Mouse (Mus musculus) hindbrain, postnatal 0 days (tissue): Measurements from ENCODE around the gene Pcnt. TPM values are rescaled to one million over a fixed set of nuclear protein-coding genes. Genes with fewer than 3 reads are reported as not detected.

Source experiments
- ATAC-seq: fragments of 200-750 bp; cut with Nextera tagmentation; 2 replicates; pipeline ENCODE4 v1.8.0; 2017; ENCODE audit warnings: mild to moderate bottlenecking, moderate TSS enrichment, moderate library complexity
- DNase-seq: peaks from one replicate; pipeline ENCODE4 v3.0.0-alpha.2; 2015; ENCODE audit warnings: low spot score
- H3K27ac ChIP-seq: fragments of 300-500 bp; sonication (generic); 2 replicates; pipeline ENCODE4 v1.5.1; 2014; ENCODE audit warnings: mild to moderate bottlenecking
- H3K27me3 ChIP-seq: fragments of 300-500 bp; sonication (generic); 2 replicates; pipeline ENCODE4 v1.6.1; 2014; ENCODE audit warnings: low read length, mixed read lengths; ENCODE audit not compliant: insufficient read depth
- H3K36me3 ChIP-seq: fragments of 300-500 bp; sonication (generic); 2 replicates; pipeline ENCODE4 v1.6.1; 2014; ENCODE audit warnings: low read length, mixed read lengths; ENCODE audit not compliant: insufficient read depth
- H3K4me1 ChIP-seq: fragments of 300-500 bp; sonication (generic); 2 replicates; pipeline ENCODE4 v1.6.1; 2014; ENCODE audit warnings: antibody characterized with exemption, low read length, mixed read lengths; ENCODE audit not compliant: insufficient read depth
- H3K4me2 ChIP-seq: fragments of 300-500 bp; sonication (generic); 2 replicates; pipeline ENCODE4 v1.6.1; 2014; ENCODE audit warnings: low read depth, mild to moderate bottlenecking, low read length, moderate library complexity, mixed read lengths
- H3K4me3 ChIP-seq: fragments of 300-500 bp; sonication (generic); 2 replicates; pipeline ENCODE4 v1.5.1; 2014; ENCODE audit warnings: low read length
- H3K9ac ChIP-seq: fragments of 300-500 bp; sonication (generic); replicated peaks from 2 replicates; pipeline ENCODE4 v1.6.1; 2014; ENCODE audit warnings: mild to moderate bottlenecking, low read length, moderate library complexity, mixed read lengths
- H3K9me3 ChIP-seq: fragments of 300-500 bp; sonication (generic); 2 replicates; pipeline ENCODE4 v1.6.1; 2016; ENCODE audit warnings: low read length, mixed read lengths
- CTCF ChIP-seq: IDR thresholded peaks from 2 replicates; pipeline ENCODE4 v1.5.1; 2016; ENCODE audit warnings: antibody characterized with exemption, control low read depth, low read depth
- WGBS: fragments of 180-500 bp; shearing (Covaris S2); extraction: QIAGEN DNeasy Blood & Tissue Kit; methylation state at CpG from one replicate; pipeline ENCODE4 v1.1.7; 2014; 5-methylcytosine and 5-hydroxymethylcytosine counted together
- polyA plus RNA-seq: library from polyadenylated mRNA; unstranded; fragments of >200 nt; fragmentation: Nextera tagmentation; extraction: Ambion mirVana; gene quantifications from 2 replicates; pipeline ENCODE4 v1.2.1, GENCODE M21; 2015
- total RNA-seq: library from RNA; depleted of rRNA; stranded (reverse); fragments of >200 nt; gene quantifications from 2 replicates; pipeline ENCODE4 v1.2.3, GENCODE M21; 2014

Gene Pcnt
- total and polyA plus RNA-seq, 2 experiments from 2014 or later: 4.8 to 10.1 TPM

DNA sequence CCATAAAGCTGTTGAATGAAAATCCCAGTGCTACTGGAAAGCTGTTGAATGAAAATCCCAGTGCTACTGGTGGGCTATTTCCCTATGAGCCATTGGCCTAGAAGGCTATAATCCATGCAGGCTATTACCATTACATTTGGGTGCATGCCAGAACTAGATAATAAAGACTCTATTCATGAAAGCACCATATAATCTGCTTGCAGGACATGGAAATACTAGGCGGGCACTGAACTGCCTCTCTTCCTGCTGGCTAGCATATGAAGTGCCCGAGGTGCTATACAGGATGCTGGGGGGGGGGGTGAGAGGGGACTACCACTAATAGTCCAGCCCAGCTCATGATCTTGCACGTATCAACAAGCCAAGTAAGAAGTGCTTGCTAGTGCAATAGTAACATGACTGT is 79.4 kb downstream of the Pcnt start:
- Histone ChIP-seq H3K36me3 (peaks cover 8% of the 10 kb centered on the region; the same call in 1 of the 2 replicates), H3K27me3 (no peaks in the 10 kb centered on the region), H3K4me3 (no peak overlapping the region), H3K9me3 (no peaks in the 10 kb centered on the region), H3K4me2 (no peak overlapping the region), H3K27ac (no peak overlapping the region), H3K9ac (no peak overlapping the region), H3K4me1 (no peaks in the 10 kb centered on the region)
- no peak for TF ChIP-seq CTCF
- DNase-seq (peak; percentile 30), ATAC-seq (0 out of 2 replicates have a peak, but pooled peaks have one; percentile 18)
- WGBS: 34% methylated on average over 3 of the region's 3 CpGs

DNA sequence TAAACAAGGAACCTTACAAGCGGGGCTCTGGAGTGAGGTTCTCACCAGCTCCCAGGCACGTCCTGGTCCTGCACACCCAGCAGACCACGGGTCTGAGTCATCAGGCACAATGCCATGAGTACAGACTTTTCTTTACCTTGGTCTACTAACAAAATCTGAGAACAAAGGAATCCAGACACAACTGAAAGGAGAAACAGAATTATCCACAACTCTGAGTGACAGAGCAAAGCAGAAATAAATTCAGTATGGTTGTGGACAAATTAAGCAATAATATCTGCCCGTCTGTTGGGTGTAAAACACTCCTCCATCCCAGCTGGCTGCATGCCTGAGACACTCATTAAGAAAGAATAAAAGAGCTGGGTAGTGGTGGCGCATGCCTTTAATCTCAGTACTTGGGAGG is 84.1 kb downstream of the Pcnt start:
- Histone ChIP-seq H3K27me3 (no peaks in the 10 kb centered on the region), H3K4me3 (no peak overlapping the region), H3K27ac (no peak overlapping the region), H3K36me3 (peaks cover 14% of the 10 kb centered on the region), H3K9me3 (no peaks in the 10 kb centered on the region), H3K9ac (no peak overlapping the region), H3K4me1 (no peaks in the 10 kb centered on the region), H3K4me2 (no peak overlapping the region)
- ATAC-seq (no peak), DNase-seq (no peak)
- no peak for TF ChIP-seq CTCF
- 65% methylated on average over 5 of the region's 5 CpGs for WGBS

DNA sequence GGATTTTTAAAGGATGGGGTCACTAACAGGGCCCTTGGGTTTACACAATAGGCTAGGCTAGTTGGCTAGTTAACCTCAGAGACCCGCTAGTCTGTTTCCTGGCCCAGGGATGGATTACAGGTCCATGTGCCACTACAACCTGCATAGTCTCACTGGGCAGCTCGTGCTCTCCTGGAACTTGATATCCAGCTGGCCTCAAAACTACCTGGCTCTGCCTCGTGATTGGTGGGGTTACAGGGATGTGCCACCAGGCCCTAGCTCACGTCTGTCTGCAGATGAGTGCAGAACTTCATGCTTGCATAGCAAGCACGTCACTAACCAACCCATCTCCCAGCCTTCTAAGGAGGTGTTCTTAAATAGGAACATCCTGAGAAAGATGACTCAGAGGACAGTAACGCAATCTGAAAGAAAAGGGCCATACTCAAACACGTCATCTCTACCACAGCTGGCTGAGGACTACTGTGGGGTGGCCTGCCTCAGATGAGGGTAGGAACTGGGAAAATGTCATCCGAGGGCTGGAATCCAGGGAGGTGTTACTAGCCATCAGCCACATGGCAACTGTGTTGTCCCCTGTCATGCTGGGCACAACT is 85.2 kb downstream of the Pcnt start:
- H3K4me1 ChIP-seq: no peaks in the 10 kb centered on the region
- DNase-seq (no peak), ATAC-seq (no peak)
- H3K36me3 ChIP-seq: peaks cover 18% of the 10 kb centered on the region
- H3K4me2 ChIP-seq: no peak overlapping the region
- H3K27me3 ChIP-seq: no peaks in the 10 kb centered on the region
- no peaks in the 10 kb centered on the region for H3K9me3 ChIP-seq
- no peak for TF ChIP-seq CTCF
- 90% methylated on average over 8 of the region's 8 CpGs for WGBS
- H3K27ac ChIP-seq: no peak overlapping the region
- no peak overlapping the region for H3K4me3 ChIP-seq
- no peak overlapping the region for H3K9ac ChIP-seq

DNA sequence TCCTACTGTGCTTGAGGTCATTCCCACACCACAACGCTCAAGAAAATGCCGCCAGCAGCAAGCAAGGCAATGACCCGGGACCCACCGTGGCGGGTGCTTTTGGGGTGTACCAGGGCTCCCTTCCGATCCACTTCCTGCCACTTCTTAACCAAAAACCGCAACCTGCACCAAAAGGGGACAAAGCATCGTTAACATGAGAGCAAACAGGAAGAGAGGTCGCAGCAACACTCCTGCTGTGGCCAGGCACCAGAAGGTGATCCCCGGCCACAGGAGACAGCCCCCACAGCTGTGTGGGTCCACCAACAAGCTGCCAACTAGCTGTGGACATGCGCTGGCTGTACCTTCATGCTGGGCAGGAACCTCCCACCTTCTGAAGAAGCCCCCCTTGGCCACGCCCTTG is 87.6 kb downstream of the Pcnt start:
- H3K4me2 ChIP-seq: no peak overlapping the region
- ATAC-seq: no peak
- H3K27ac ChIP-seq: no peak overlapping the region
- H3K4me1 ChIP-seq: no peaks in the 10 kb centered on the region
- H3K36me3 ChIP-seq: peaks cover 33% of the 10 kb centered on the region
- no peak for TF ChIP-seq CTCF
- H3K9ac ChIP-seq: no peak overlapping the region
- no peak overlapping the region for H3K4me3 ChIP-seq
- no peaks in the 10 kb centered on the region for H3K9me3 ChIP-seq
- no peak for DNase-seq
- 90% methylated on average over 12 of the region's 12 CpGs for WGBS
- H3K27me3 ChIP-seq: no peaks in the 10 kb centered on the region

GRCm38 (mm10) chr10:76353986-76354385 is 88.6 kb downstream of the Pcnt start:
- Histone ChIP-seq H3K9me3 (no peaks in the 10 kb centered on the region), H3K9ac (no peak overlapping the region), H3K36me3 (peaks cover 33% of the 10 kb centered on the region), H3K27ac (no peak overlapping the region), H3K4me3 (no peak overlapping the region), H3K4me1 (no peaks in the 10 kb centered on the region), H3K27me3 (no peaks in the 10 kb centered on the region), H3K4me2 (no peak overlapping the region)
- ATAC-seq: no peak
- WGBS: 95% methylated on average over 12 of the region's 12 CpGs
- DNase-seq: no peak
- TF ChIP-seq CTCF: no peak

GRCm38 (mm10) chr10:76351953-76352352 is 90.6 kb downstream of the Pcnt start:
- Histone ChIP-seq H3K4me3 (no peak overlapping the region), H3K4me1 (no peaks in the 10 kb centered on the region), H3K4me2 (no peak overlapping the region), H3K9ac (no peak overlapping the region), H3K36me3 (peaks cover 33% of the 10 kb centered on the region), H3K27me3 (no peaks in the 10 kb centered on the region), H3K9me3 (no peaks in the 10 kb centered on the region), H3K27ac (no peak overlapping the region)
- no peak for DNase-seq
- ATAC-seq: no peak
- 86% methylated on average over 7 of the region's 7 CpGs for WGBS
- TF ChIP-seq CTCF: no peak

DNA sequence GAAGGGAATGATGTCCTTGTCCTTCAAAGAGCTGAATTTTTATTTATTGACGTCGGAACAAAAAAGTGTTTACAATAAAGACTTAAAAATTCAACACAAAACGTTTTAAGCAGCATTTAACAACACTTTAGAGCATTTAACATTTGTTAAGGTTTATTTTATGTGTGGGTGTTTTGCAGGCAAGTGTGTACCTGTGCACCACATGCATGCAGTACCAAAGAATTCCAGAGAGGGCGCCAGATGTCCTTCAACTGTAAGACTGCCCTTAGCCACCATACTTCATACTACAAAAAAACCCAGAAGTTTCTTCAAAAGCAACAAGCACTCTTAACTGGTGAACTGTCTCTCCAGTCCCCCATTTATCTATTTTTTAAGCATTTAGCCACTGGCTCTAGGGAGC is 96.0 kb downstream of the Pcnt start:
- Histone ChIP-seq H3K9me3 (no peaks in the 10 kb centered on the region), H3K4me2 (peak overlapping the region; percentile 70; the same call in 1 of the 2 replicates), H3K4me3 (no peak overlapping the region), H3K27ac (no peak overlapping the region), H3K9ac (no peak overlapping the region), H3K27me3 (no peaks in the 10 kb centered on the region), H3K36me3 (peaks cover 9% of the 10 kb centered on the region), H3K4me1 (peaks cover 14% of the 10 kb centered on the region)
- TF ChIP-seq CTCF: peak; percentile 77
- 8% methylated on average over 4 of the region's 4 CpGs for WGBS
- ATAC-seq (no peak), DNase-seq (peak; percentile 83)
